Mouse (Mus musculus): ENCODE measurements around the gene Gm21983.

The Gm21983 gene

GRCm38 (mm10) chr7:27160921-27161320, 20.0 kb downstream of the Gm21983 start:
- no peak for DNase-seq (ENCODE audit: low read depth, low spot score)

- DNase-seq (ENCODE audit: low read depth, low spot score), result peak; percentile 85
Observed at GRCm38 (mm10) chr7:27159882-27160281, 21.0 kb downstream of the Gm21983 start.

- no peak for DNase-seq (ENCODE audit: low read depth, low spot score)
Observed at GRCm38 (mm10) chr7:27159256-27159655, 21.6 kb downstream of the Gm21983 start.

DNA sequence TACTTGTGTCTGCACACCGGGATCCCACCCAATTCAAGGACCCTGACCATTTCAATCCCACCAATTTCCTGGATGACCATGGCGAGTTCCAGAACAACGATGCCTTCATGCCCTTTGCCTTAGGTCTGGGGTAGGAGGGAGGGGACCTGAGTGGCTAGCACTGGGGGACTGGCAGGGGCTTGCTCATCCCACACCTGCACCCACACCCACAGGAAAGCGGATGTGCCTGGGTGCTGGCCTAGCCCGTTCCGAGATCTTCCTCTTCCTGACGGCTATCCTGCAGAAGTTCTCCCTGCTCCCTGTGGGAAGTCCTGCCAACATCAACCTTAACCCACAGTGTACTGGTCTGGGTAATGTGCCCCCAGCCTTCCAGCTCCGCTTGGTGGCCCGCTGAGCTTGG, 22.7 kb downstream of the Gm21983 start:
- DNase-seq (ENCODE audit: low read depth, low spot score), result no peak

GRCm38 (mm10) chr7:27156005-27156404, 24.9 kb downstream of the Gm21983 start:
- DNase-seq (ENCODE audit: low read depth, low spot score), result no peak

- DNase-seq (ENCODE audit: low read depth, low spot score), result no peak
Observed at GRCm38 (mm10) chr7:27153205-27153764, 27.6 kb downstream of the Gm21983 start, which contains the start of gene Cyp2t4. Gene Cyp2t4, plus strand, starts transcription at chr7:27153714.

DNA sequence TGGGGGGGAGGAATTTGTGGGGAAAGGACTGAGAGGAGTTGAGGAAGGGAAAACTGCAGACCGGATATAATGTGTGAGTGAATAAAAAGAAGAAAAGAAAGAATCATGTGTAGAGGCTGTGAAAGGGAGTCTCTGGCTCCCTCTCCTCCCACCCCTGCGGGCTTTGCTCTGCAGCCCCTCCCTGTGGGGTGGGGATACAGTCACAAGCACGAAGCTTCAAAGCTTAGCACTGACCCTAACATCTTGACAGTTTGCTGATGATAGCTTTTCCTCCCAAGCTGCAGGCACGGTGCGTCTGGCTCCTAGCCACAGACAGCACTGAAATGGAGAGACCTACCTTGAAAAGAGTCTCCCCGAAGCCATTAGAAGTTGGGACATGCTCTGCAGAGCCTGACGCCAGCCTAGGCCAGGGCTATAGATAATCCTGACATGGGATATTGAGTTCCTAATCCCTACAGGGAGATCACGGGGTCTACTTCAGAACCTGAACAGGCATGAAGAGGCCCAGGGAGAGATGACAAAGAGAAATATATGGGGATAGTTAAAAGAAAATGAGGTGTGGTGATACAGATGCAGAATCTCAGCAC, 44.4 kb downstream of the Gm21983 start:
- no peak for DNase-seq (ENCODE audit: low read depth, low spot score)

DNA sequence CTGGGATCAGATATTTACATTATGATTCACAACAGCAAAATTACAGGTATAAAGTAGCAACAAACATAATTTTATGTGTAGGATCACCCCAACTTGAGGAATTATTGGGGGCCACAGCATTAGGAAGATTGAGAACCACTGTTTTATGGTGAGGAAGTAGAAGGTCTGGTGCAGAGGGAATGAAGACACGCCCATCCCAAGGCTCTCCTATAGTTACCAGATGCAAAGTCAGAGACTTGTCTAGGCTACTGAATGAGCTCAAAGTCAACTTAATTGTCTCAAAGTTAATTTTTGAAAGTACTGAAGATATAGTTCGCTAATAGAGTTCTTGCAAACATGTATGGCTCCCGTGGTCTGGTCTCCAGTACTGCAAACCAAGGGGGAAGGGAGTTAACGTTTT, 47.1 kb downstream of the Gm21983 start:
- no peak for DNase-seq (ENCODE audit: low read depth, low spot score)

DNA sequence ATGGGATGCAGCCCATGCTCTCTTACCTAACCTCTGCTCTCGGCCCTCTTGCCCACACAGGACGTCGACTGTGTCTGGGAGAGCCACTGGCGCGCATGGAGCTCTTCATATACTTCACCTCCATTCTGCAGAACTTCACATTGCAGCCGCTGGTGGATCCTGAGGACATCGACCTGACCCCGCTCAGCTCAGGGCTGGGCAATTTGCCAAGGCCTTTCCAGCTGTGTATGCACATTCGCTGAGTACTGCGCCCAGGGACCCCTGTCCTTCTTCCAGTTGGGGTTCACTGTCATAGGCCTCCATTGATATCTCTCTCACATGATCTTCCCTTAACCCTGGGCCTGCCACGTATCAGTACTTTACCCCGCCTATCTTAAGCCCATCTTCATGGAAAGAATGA, 47.7 kb downstream of the Gm21983 start:
- no peak for DNase-seq (ENCODE audit: low read depth, low spot score)

DNA sequence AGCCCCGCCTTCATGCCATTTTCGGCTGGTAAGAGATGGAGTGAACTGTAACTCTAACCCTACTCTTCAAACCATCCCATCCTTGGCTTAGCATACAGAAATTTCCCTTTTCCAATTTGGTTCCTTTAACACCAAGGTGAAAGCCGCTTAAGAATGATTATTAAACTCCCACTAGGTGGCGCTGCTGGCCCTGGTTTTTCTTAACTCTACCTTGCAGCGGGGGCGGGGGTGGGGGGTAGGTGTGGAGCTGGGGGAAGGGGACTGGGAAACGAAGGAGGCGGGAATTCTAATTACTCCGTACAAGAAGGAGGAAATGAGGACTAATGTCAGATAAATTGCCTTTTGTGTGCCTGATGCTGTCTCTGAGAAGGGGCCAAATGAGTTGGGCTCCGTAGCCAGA, 48.3 kb downstream of the Gm21983 start:
- DNase-seq (ENCODE audit: low read depth, low spot score), result peak; percentile 81

DNA sequence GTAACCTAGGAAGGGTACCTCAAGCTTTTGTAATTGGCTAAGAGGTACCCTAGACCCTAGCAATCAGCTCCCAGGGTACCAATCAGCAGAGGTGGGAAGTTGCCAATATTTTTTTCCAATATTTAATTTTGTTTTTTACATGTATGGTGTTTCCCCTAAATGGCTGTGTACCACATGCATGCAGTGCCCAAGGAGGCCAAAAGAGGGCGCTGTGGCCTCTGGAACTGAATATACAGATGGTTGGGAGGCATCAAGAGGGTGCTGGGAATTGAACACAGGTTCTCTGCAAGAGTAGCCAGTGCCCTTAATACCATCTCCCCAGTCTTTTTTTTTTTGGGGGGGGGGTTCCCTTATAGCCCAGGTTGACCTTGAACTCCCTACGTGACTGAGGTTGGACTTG, 49.5 kb downstream of the Gm21983 start:
- no peak for DNase-seq (ENCODE audit: low read depth, low spot score)

DNA sequence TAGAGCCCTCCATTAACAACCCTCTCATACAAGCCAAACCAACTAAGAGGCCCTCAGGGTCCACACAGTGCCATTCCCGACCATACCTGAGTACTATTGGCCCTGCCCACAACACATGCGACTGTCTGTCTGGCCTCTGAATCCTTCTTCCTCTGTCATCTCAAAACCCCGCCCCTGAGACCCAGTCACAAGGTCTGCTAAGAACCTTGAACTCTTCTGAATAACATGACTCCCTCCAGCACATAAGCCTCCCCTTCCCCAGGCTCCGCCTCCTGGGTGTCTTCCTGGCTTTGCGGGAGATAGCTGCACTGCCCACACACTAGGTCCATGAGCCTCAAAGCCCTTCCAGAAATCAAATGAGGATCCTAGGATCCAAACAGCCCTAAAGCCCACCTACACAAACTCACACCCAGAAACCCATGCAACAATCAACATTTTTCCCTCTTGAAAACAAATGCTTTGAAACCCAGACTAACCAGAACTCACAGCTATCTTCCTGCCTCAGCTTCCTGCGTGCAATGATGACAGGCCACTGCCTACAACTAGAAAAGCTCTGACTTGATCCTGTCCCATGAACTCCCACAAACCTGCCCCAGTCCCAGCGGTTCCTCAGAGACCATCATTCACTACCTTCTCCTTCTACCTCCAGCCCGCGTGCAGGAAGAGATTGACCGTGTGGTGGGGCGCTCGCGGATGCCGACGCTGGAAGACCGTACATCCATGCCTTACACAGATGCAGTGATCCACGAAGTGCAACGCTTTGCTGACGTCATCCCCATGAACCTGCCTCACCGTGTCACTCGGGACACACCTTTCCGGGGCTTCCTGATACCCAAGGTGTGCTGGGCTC, 50.1 kb downstream of the Gm21983 start:
- no peak for DNase-seq (ENCODE audit: low read depth, low spot score)

- DNase-seq (ENCODE audit: low read depth, low spot score), result no peak
Observed at GRCm38 (mm10) chr7:27129811-27130210, 51.1 kb downstream of the Gm21983 start.

DNA sequence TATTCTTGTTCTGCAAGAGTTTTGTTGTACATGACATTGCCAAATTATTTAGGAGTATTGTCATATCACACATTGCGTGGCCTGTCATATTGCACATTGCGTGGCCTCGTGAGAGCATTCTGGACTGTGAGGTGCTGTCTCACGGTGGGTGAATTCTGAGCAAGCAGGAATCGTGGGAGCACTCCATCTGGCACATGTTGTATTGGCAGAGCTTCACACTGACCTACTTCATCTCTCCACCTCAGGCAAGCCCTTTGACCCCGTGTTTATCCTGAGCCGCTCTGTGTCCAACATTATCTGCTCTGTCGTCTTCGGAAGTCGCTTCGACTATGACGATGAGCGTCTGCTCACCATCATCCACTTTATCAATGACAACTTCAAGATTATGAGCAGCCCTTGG, 51.9 kb downstream of the Gm21983 start:
- DNase-seq (ENCODE audit: low read depth, low spot score), result no peak

- no peak for DNase-seq (ENCODE audit: low read depth, low spot score)
Observed at GRCm38 (mm10) chr7:27128162-27128561, 52.7 kb downstream of the Gm21983 start.

DNA sequence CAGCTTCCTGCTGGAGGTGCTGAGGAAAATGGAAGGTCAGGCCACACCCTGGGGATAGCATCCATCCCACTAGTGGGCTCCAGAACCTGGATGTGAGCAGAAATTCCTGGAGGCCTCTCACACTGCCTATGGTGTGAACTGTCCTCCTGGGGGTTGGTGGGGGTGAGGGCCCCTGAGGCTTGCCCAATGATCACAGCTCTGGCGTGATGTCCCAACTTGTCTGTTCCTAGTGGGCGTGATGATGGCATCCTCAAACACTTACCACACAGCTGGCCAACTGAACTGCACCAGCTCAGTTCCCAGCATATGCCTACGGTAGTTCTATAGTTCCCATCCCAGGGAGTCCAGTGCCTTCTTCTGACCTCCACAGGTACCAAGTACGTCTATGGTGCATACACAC, 55.9 kb downstream of the Gm21983 start:
- DNase-seq (ENCODE audit: low read depth, low spot score), result no peak

DNA sequence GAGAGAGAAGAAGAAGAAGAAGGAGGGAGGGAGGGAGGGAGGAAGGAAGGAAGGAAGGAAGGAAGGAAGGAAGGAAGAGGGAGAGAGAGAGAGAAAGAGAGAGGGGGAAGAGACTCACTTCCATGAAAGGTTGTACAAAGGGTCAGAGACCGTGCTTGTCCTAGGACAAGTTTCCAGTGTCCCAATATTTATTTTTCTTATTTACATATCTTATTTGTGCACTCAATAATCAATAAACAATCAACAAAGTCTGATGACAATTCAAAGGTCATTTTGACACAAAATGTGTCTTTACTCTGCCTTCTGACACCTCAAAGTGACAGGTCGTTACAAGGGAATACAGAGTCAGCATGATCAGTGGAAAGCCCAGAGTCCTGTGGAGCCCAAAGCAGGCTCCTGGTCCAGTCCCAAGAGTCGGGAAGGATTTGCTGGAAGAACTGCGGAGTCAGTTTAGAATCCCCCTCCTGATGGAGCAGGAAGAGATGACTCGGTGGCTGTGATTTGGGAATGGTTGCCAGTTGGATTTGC, 56.5 kb downstream of the Gm21983 start:
- no peak for DNase-seq (ENCODE audit: low read depth, low spot score)

- DNase-seq (ENCODE audit: low read depth, low spot score), result no peak
Observed at GRCm38 (mm10) chr7:27119676-27120075, 61.2 kb downstream of the Gm21983 start, which contains the start of gene Cyp2f2. Gene Cyp2f2, plus strand, starts transcription at chr7:27119909.
